Mouse (Mus musculus) lung, adult 2 months (tissue): ENCODE results near the gene Sema5b. TPM values are rescaled to one million over a fixed set of nuclear protein-coding genes. Genes with fewer than 3 reads are reported as not detected.

Experiments
- DNase-seq: peaks from one replicate; pipeline ENCODE4 v3.0.0; 2022
- H3K4me1 ChIP-seq: fragments of 200-500 bp; 2 replicates; pipeline ENCODE4 v1.6.1; 2011; ENCODE audit warnings: low read length; ENCODE audit not compliant: control insufficient read depth, insufficient read depth
- H3K4me3 ChIP-seq: fragments of 200-500 bp; replicated peaks from 2 replicates; pipeline ENCODE3; 2011; ENCODE audit warnings: low read depth, mild to moderate bottlenecking, control low read depth, low read length; ENCODE audit errors: extremely low read depth
- CTCF ChIP-seq: fragments of 200-500 bp; IDR thresholded peaks from 2 replicates; pipeline ENCODE4 v1.5.1; 2011; ENCODE audit warnings: mild to moderate bottlenecking, low read length, control low read depth; ENCODE audit not compliant: insufficient read depth
- POLR2A ChIP-seq: fragments of 200-500 bp; IDR thresholded peaks from 2 replicates; pipeline ENCODE4 v1.6.1; 2011; ENCODE audit warnings: low read depth, mild to moderate bottlenecking, control low read depth, low read length, borderline replicate concordance; ENCODE audit errors: extremely low read depth
- WGBS: fragments of 180-500 bp; shearing (Covaris S2); methylation state at CpG from one replicate; pipeline ENCODE4 v1.1.7; 2018; 5-methylcytosine and 5-hydroxymethylcytosine counted together
- polyA plus RNA-seq: library from polyadenylated mRNA; depleted of rRNA; stranded (reverse); fragments of >200 nt; gene quantifications from 2 replicates; pipeline ENCODE4 v1.2.3, GENCODE M21; 2012

Sema5b gene
- polyA plus RNA-seq, 1 experiment: 0.76 TPM

GRCm38 (mm10) chr16:35639505-35639904 lies 98.6 kb downstream of the Sema5b start:
- WGBS: 71% methylated on average over 3 of the region's 3 CpGs
- no peaks in the 10 kb centered on the region for H3K4me1 ChIP-seq
- no peak overlapping the region for H3K4me3 ChIP-seq
- DNase-seq: no peak
- TF ChIP-seq CTCF (no peak), POLR2A (no peak)

GRCm38 (mm10) chr16:35648862-35649261 lies 107.9 kb downstream of the Sema5b start:
- H3K4me1 ChIP-seq: no peaks in the 10 kb centered on the region
- no peak for TF ChIP-seq POLR2A
- TF ChIP-seq CTCF: no peak
- H3K4me3 ChIP-seq: no peak overlapping the region
- no peak for DNase-seq
- WGBS: 73% methylated on average over 4 of the region's 4 CpGs

- WGBS: 47% methylated on average over 6 of the region's 6 CpGs
- no peak overlapping the region for H3K4me3 ChIP-seq
- no peaks in the 10 kb centered on the region for H3K4me1 ChIP-seq
- TF ChIP-seq POLR2A: no peak
- no peak for TF ChIP-seq CTCF
- no peak for DNase-seq
These were observed 111.3 kb downstream of the Sema5b start for GRCm38 (mm10) chr16:35652206-35652605.

- TF ChIP-seq CTCF (no peak), POLR2A (no peak)
- H3K4me3 ChIP-seq: no peak overlapping the region
- H3K4me1 ChIP-seq: no peaks in the 10 kb centered on the region
- WGBS: 79% methylated on average over 3 of the region's 3 CpGs
- DNase-seq: no peak
These were observed 111.8 kb downstream of the Sema5b start for GRCm38 (mm10) chr16:35652706-35653105.

- 81% methylated on average over 5 of the region's 5 CpGs for WGBS
- no peak for DNase-seq
These were observed 113.0 kb downstream of the Sema5b start for GRCm38 (mm10) chr16:35653951-35654350.

GRCm38 (mm10) chr16:35660222-35660621 lies 119.3 kb downstream of the Sema5b start:
- DNase-seq: no peak
- Histone ChIP-seq H3K4me1 (no peaks in the 10 kb centered on the region; the same call in 1 of the 2 replicates), H3K4me3 (no peak overlapping the region)
- 7% methylated on average over 36 of the region's 36 CpGs for WGBS
- TF ChIP-seq POLR2A (no peak), CTCF (no peak)

More at GRCm38 (mm10) chr16:35653951-35654350, 113.0 kb downstream of the Sema5b start:
- no peaks in the 10 kb centered on the region for H3K4me1 ChIP-seq
- H3K4me3 ChIP-seq: no peak overlapping the region
- TF ChIP-seq CTCF: no peak
- no peak for TF ChIP-seq POLR2A

- DNase-seq: no peak
- TF ChIP-seq CTCF (no peak), POLR2A (no peak)
- 93% methylated on average over 9 of the region's 9 CpGs for WGBS
- Histone ChIP-seq H3K4me1 (no peaks in the 10 kb centered on the region; the same call in 1 of the 2 replicates), H3K4me3 (no peak overlapping the region)
These were observed 123.0 kb downstream of the Sema5b start for GRCm38 (mm10) chr16:35663831-35664414.

- no peak overlapping the region for H3K4me3 ChIP-seq
- no peak for DNase-seq
- TF ChIP-seq CTCF (no peak), POLR2A (no peak)
- H3K4me1 ChIP-seq: no peaks in the 10 kb centered on the region; the same call in 1 of the 2 replicates
- 65% methylated on average over 4 of the region's 4 CpGs for WGBS
These were observed 123.9 kb downstream of the Sema5b start for GRCm38 (mm10) chr16:35664847-35665246.

GRCm38 (mm10) chr16:35677511-35678113 lies 136.7 kb downstream of the Sema5b start:
- no peak for DNase-seq
- TF ChIP-seq CTCF (no peak), POLR2A (no peak)
- Histone ChIP-seq H3K4me3 (no peak overlapping the region), H3K4me1 (no peaks in the 10 kb centered on the region)
- 58% methylated on average over 8 of the region's 8 CpGs for WGBS

- TF ChIP-seq POLR2A (no peak), CTCF (no peak)
- Histone ChIP-seq H3K4me1 (no peaks in the 10 kb centered on the region), H3K4me3 (no peak overlapping the region)
- no peak for DNase-seq
- 19% methylated on average over 3 of the region's 3 CpGs for WGBS
These were observed 137.5 kb downstream of the Sema5b start for GRCm38 (mm10) chr16:35678476-35678875.
